Mouse (Mus musculus) heart, adult 2 months (tissue): Measurements from ENCODE around the gene Wwc1.

Experiments used
- CTCF ChIP-seq: fragments of 200-600 bp; IDR thresholded peaks from 2 replicates; pipeline ENCODE4 v1.8.1; 2022; ENCODE audit warnings: antibody characterized with exemption, mild to moderate bottlenecking, moderate library complexity
- EP300 ChIP-seq: fragments of 200-500 bp; IDR thresholded peaks from 2 replicates; pipeline ENCODE4 v1.6.1; 2011; ENCODE audit warnings: low read depth, low read length, control low read depth; ENCODE audit not compliant: insufficient read depth

DNA sequence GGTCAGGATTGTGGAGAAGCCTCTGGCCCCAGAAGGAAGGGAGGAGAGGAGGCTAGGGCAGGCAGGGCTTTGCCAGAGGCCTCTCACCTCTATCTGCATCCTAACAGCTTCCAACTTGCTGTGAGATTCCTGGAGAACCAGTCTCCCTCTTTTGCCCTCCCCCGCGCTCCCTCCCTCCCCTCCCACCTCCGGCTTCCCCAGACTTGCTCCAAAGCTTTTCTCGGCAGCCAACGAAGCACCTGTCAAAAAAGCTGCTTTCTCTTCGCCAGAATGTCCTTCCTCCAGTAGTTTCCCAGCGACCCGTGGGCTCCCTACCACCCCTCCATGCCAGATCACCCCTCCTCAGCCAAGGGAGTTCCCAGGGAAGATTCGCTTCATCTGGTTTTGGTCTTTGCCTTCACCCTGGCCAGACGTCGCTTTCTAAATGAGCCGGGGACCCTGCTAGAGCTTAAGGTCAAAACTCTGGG lies 1.0 kb downstream of the Wwc1 start:
- no peak for TF ChIP-seq EP300
- TF ChIP-seq CTCF, result no peak
